Mouse (Mus musculus): ENCODE measurements around the gene Gm5862. TPM values are rescaled to one million over a fixed set of nuclear protein-coding genes. Genes with fewer than 3 reads are reported as not detected.

Gm5862 gene
- not detected for polyA plus RNA-seq (2014; fragmentation: Illumina TruSeq; extraction: RNeasy Lipid Tissue Mini Kit (QIAGEN cat#74804); ENCODE audit: low read depth, low replicate concordance)

GRCm38 (mm10) chr5:26022816-26023215 is at the start of gene Gm5862:
TSS of gene Gm5862 (minus strand) at chr5:26022916.

GRCm38 (mm10) chr5:26058481-26058880 is 35.8 kb upstream of the Gm5862 start, which contains the start of gene Gm7347:
TSS of gene Gm7347 (minus strand) at chr5:26058581.

GRCm38 (mm10) chr5:26039458-26039857 is 16.7 kb upstream of the Gm5862 start, which contains the start of gene Speer4a:
TSS of gene Speer4a (minus strand) at chr5:26039558.

GRCm38 (mm10) chr5:26004698-26005097 is 18.0 kb downstream of the Gm5862 start, which contains the start of gene Gm1979:
TSS of gene Gm1979 (minus strand) at chr5:26004798.

GRCm38 (mm10) chr5:25988550-25988949 is 34.2 kb downstream of the Gm5862 start, which contains the start of gene Gm21698:
TSS of gene Gm21698 (minus strand) at chr5:25988650.

GRCm38 (mm10) chr5:25972563-25972962 is 50.2 kb downstream of the Gm5862 start, which contains the start of gene Gm21680:
TSS of gene Gm21680 (minus strand) at chr5:25972663.

Other genes with a start within 250 kb of the Gm5862 start
- gene Gm21663, start 80.5 kb downstream of the Gm5862 start, polyA plus RNA-seq (2014; fragmentation: Illumina TruSeq; extraction: RNeasy Lipid Tissue Mini Kit (QIAGEN cat#74804); ENCODE audit: low read depth, low replicate concordance), result 0.20 TPM
- 0.32 TPM for gene Gm21671, start 68.5 kb downstream of the Gm5862 start, polyA plus RNA-seq (2014; fragmentation: Illumina TruSeq; extraction: RNeasy Lipid Tissue Mini Kit (QIAGEN cat#74804); ENCODE audit: low read depth, low replicate concordance)
- not detected for gene Gm21680, start 50.3 kb downstream of the Gm5862 start, polyA plus RNA-seq (2014; fragmentation: Illumina TruSeq; extraction: RNeasy Lipid Tissue Mini Kit (QIAGEN cat#74804); ENCODE audit: low read depth, low replicate concordance)
- not detected for gene Gm21698, start 34.3 kb downstream of the Gm5862 start, polyA plus RNA-seq (2014; fragmentation: Illumina TruSeq; extraction: RNeasy Lipid Tissue Mini Kit (QIAGEN cat#74804); ENCODE audit: low read depth, low replicate concordance)
- not detected for gene Gm1979, start 18.1 kb downstream of the Gm5862 start, polyA plus RNA-seq (2014; fragmentation: Illumina TruSeq; extraction: RNeasy Lipid Tissue Mini Kit (QIAGEN cat#74804); ENCODE audit: low read depth, low replicate concordance)
- gene Speer4a, start 16.6 kb upstream of the Gm5862 start, polyA plus RNA-seq (2014; fragmentation: Illumina TruSeq; extraction: RNeasy Lipid Tissue Mini Kit (QIAGEN cat#74804); ENCODE audit: low read depth, low replicate concordance), result 0.10 TPM
- not detected for gene Gm7347, start 35.7 kb upstream of the Gm5862 start, polyA plus RNA-seq (2014; fragmentation: Illumina TruSeq; extraction: RNeasy Lipid Tissue Mini Kit (QIAGEN cat#74804); ENCODE audit: low read depth, low replicate concordance)
- not detected for gene Gm10471, start 66.4 kb upstream of the Gm5862 start, polyA plus RNA-seq (2014; fragmentation: Illumina TruSeq; extraction: RNeasy Lipid Tissue Mini Kit (QIAGEN cat#74804); ENCODE audit: low read depth, low replicate concordance)
- gene 5031410I06Rik, start 82.4 kb upstream of the Gm5862 start, polyA plus RNA-seq (2014; fragmentation: Illumina TruSeq; extraction: RNeasy Lipid Tissue Mini Kit (QIAGEN cat#74804); ENCODE audit: low read depth, low replicate concordance), result 0.21 TPM
- gene Gm10220, start 98.5 kb upstream of the Gm5862 start, polyA plus RNA-seq (2014; fragmentation: Illumina TruSeq; extraction: RNeasy Lipid Tissue Mini Kit (QIAGEN cat#74804); ENCODE audit: low read depth, low replicate concordance), result 0.12 TPM
- 0.10 TPM for gene Gm7361, start 234.8 kb upstream of the Gm5862 start, polyA plus RNA-seq (2014; fragmentation: Illumina TruSeq; extraction: RNeasy Lipid Tissue Mini Kit (QIAGEN cat#74804); ENCODE audit: low read depth, low replicate concordance)

Measured in adipose tissue, adult 10 weeks (tissue).